Mouse (Mus musculus) lung, postnatal 14 days (tissue): ENCODE results near the gene Fgf18.

Source experiments
- DNase-seq: peaks from one replicate; pipeline ENCODE4 v3.0.0; 2021

Fgf18 gene

GRCm38 (mm10) chr11:33149453-33149852, 2.3 kb upstream of the Fgf18 start:
- DNase-seq: no peak

DNA sequence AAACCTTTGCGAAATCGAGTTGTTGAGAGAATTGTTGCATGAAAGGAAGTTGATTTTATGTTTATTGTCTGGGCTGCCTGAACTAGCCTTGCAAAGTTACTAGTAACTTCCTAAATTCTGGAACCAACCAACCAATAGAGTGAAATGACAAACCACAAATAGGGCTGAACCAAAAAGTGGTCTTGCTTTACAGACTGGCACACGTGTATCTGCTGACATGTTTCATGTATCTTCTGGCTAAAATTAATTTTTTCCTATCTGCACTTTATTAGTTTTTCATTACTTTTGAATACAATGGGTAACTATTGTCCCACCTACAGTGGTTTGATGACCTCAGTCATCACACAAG, 1.9 kb upstream of the Fgf18 start:
- DNase-seq: no peak

- DNase-seq: peak; percentile 80
Observed at GRCm38 (mm10) chr11:33148338-33149087, 1.3 kb upstream of the Fgf18 start.

- DNase-seq: peak; percentile 60
Observed at GRCm38 (mm10) chr11:33147572-33148337, 555 bp upstream of the Fgf18 start.

DNA sequence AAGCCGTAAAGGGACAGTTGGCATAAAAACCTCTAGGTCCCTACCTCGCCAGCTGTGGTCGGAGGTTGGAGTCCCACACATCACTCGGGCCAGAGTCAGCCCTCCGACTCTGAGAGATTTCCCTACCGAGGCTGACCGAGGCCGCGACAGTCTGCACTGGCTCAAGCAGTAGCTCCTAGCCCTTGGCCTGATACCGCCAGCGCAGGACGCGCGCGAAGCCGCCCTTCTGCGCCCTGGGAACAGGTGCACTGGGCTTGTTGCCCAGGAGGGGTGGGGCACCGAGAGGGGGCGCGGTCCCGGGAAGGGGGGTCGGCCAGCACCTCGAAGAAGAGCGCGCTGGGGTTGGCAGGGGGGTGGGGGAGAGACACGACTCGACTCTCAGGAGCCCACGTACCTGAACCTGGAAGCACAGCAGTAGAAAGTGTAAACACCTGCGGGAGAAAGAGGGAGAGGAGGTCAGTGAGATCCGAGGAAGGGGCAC, 509 bp downstream of the Fgf18 start:
- DNase-seq: peak; percentile 50

DNA sequence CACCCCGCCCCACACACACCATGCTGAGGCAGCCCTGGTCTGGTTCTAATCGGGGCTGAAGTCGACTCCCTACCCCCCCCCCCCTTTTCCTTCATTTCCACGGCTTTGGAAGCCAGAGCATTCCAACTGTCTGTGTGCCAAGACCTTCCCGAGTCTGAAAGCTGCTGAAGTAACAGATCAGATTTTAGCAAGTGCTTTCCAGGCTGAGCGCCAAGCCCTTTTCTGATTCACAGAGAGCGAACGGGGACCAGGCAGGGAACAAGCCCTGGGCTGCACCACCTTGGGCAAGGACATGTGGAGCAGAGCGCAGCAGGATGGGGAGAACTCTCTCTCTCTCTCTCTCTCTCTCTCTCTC, 1.1 kb downstream of the Fgf18 start:
- DNase-seq: peak; percentile 83

DNA sequence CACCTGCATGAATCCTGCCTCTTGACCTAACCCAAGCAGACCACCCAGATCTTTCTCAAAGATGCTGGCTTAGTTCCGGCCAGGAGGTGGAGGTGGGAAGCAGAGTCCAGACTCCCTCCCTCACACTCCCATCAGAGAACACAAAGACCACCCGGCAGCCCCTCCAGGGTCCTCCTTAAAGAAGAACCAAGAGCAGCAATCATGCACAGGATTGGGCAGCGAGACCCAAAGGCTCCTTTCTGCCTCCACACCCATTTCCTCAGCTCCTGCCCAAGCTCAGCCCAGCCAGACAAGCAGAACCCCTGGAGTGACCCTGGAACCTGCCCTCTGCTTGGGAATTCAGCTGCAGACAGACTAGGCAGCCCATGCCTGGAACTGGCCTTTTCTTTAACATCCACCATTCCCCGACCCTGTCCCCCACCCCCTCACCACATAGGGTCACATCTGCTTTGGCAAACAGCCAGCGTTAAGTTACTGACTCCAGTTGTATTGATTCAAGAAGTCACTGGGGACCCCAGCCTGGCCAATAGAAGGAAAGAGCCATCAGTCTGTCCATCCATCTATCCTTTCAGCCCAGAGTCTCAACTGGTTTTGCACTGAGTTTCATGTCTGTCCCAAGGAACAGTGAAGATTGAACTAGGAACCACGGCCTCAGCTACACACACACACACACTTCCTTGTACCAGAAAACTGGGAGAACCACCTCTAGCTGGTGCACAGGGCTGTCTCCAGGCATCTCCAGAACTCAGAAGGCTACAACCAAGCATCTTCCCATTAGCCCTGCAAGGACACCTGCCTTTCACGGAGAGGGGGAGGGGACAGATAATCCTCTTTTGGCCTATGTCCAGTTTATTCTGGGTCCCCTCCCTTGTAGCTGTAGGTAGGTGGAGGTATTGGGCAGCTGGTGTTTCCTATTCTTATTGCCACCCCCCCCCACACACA, 1.7 kb downstream of the Fgf18 start:
- no peak for DNase-seq

GRCm38 (mm10) chr11:33143906-33144305, 3.3 kb downstream of the Fgf18 start:
- no peak for DNase-seq

DNA sequence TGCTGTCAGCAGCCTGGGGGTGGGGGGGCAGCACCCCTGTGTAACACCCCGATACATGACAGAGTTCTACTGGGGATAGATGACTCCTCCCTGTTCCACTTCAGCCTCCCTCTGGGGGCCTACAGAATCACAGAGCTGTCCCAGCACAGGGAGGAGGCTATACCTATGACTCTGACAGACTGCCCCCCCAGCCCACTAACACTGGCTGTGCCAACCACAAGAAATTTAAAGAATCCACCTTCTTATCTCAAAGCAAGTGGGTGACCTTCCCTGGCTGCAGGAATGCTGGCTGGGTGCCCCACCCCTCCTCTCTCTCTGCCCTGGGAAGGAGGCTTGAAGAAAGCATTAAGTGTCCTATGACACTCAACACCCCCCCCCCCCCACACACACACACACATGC, 4.4 kb downstream of the Fgf18 start:
- peak; percentile 57 for DNase-seq

DNA sequence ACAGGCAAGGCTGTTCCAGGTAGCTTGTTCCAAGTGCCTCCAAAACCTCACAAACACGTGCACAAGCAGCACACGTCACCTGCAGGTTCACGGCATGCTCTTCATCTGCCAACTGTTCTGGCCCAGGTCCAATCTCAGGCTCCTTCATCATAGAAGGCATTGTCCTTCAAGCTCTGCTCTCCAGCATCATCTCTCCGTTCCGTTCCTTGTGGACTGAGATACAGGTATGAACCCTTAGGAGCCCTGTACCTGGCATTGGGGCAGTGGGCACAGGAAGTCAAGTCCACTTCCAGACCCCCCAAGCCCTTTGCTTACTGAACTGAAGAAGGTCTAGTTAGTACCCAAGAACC, 7.1 kb downstream of the Fgf18 start:
- DNase-seq: no peak

DNA sequence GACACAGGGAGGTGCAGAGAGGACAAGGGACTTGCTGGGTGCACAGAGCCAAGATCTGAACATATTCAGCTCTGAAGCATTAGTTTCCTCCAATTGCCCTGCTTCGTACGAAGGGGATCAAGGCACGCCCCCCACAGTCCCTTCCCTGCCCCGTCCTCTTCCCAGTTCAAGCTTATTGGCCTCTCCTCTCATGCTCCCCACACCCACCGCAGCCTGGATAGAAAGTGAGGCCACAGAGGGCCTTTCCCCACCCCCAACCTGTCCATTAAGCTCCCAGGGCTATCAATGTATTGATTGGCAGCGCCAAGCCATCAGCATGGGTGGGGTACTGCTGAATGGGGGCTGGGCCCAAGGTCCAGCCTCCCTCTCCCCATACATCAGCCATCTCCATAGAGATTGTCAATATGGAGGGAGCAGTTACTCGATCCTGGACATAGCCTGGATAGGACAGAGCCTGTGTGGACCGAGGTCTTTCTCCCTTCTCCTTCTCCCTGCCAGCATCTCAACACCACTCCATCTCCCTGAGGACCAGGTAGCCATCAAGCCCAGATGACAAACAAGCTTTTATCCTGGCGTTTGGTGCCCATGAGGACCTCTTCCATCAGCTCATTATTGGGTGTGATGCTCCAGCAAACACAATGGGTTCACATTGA, 7.6 kb downstream of the Fgf18 start:
- DNase-seq: no peak

DNA sequence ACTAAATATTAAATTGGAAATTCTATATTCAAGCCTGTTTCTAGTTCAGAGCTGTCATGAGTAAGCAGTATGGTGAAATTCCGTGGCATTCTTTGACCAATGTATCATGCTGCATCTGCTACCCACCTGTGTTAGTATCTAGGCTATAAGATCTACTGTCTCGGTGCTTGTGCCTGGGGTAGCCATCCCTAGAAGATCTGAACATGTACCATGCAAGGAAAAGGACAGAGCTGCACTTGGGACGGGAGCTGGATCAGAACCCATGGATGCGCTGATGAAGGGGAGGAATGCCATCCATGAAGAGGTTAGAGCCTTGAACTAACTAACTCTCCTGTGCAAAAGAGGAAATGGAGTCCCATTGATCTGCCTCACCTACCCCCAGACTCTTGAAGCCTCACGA, 8.5 kb downstream of the Fgf18 start:
- DNase-seq: no peak

- no peak for DNase-seq
Observed at GRCm38 (mm10) chr11:33134391-33134986, 12.7 kb downstream of the Fgf18 start.

DNA sequence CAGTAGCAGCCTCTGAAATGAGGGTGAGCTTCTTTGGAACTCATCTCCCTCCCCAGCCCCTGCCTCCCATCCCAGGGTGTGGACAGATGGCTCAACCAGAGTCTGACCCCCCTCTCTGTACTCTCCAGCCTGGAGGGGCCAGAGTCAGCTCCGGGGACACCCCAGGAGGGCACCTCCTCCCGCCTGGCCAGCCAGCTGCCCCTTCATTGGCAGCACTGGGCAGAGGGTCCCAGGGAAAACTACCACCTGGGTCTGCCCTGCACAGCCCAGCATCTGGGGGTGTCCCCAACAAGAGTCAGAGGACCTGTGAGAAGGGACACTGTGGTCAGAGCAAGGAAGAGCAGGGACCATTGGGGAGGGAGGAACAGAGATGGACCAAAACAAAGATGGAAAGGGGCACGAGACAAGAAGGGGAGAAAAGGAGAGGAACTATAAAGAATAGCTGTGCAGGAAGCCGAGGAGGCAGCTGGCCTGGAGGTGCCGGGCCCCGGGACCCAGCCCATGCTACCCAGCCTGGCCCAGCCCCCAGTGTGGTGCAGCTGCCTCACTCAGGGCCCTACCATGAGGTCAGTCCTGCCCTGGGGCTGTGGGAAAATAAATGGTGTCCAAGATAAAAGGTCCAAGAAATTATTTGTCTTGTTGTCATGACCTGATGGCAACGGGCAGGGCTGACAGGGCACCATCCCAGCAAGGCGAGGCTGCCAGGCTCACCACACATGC, 14.4 kb downstream of the Fgf18 start:
- DNase-seq: no peak

- no peak for DNase-seq
Observed at GRCm38 (mm10) chr11:33127058-33127457, 20.1 kb downstream of the Fgf18 start.

GRCm38 (mm10) chr11:33122575-33123268, 24.5 kb downstream of the Fgf18 start:
- DNase-seq: peak; percentile 39

GRCm38 (mm10) chr11:33119556-33119955, 27.6 kb downstream of the Fgf18 start:
- DNase-seq: no peak

- no peak for DNase-seq
Observed at GRCm38 (mm10) chr11:33119116-33119515, 28.1 kb downstream of the Fgf18 start.

GRCm38 (mm10) chr11:33118480-33118879, 28.7 kb downstream of the Fgf18 start:
- no peak for DNase-seq

DNA sequence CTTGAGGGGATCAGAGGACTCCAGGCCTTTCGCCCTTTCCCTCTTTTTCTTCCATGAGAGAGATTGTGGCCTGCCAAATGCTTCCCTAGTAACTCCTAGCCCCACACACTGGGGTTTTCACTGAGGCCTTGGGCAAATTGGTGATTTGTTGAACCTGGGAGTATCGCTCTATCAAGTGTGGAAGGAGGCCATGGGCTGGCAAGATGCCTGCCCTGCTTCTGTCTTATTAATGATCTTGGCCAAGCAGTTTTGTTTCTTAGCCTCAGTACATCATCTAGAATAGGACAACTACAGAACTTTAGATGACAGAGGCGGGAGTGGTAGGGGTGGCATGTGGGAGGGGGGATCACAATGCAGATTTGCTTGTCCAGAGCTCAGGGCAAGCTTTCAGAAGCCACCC, 31.4 kb downstream of the Fgf18 start:
- no peak for DNase-seq

DNA sequence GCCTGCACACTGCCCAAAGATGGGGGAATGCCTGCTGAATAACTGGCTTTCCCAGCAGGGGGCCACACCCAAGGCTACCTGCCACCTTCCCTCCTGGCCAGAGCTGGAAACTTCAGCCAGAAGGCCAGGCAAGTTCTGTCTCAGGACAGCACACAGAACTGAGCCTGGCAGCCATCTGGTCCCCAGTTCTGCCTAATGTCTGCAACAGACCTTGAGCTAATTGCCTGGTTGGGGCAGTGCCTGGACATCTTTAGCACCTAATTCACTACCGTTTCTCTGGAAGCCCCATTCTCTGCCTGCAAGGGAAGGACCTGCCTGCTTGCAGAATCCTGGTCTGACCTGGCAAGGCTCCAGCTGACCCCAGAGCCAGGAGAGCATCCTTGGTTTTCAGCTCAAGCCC, 34.8 kb downstream of the Fgf18 start:
- no peak for DNase-seq
